Mouse (Mus musculus) liver, embryonic 14.5 days (tissue): ENCODE data around the gene Cmklr1. TPM values are rescaled to one million over a fixed set of nuclear protein-coding genes. Genes with fewer than 3 reads are reported as not detected.

Source experiments
- ATAC-seq: fragments of 200-750 bp; cut with Nextera tagmentation; 2 replicates; pipeline ENCODE4 v1.8.0; 2017; ENCODE audit warnings: moderate number of reproducible peaks, mild to moderate bottlenecking, moderate library complexity; ENCODE audit not compliant: insufficient read depth
- DNase-seq, 3 experiments: peaks; one replicate each; pipeline ENCODE4 v3.0.0-alpha.2; 2012 to 2013; ENCODE audit warnings: low read depth in 3 of 3, low spot score in 3 of 3
- H3K27ac ChIP-seq: fragments of 300-500 bp; sonication (generic); 2 replicates; pipeline ENCODE4 v1.5.1; 2014; ENCODE audit warnings: moderate library complexity, mild to moderate bottlenecking, control low read depth, inconsistent platforms
- H3K27me3 ChIP-seq: fragments of 300-500 bp; sonication (generic); 2 replicates; pipeline ENCODE4 v1.6.1; 2014; ENCODE audit warnings: mild to moderate bottlenecking, low read length, moderate library complexity; ENCODE audit not compliant: control insufficient read depth, insufficient read depth
- H3K36me3 ChIP-seq: fragments of 300-500 bp; sonication (generic); replicated peaks from 2 replicates; pipeline ENCODE4 v1.6.1; 2014; ENCODE audit warnings: low read depth; ENCODE audit not compliant: control insufficient read depth, insufficient read depth
- H3K4me1 ChIP-seq, 2 experiments: fragments of 200-500 bp in 1 of 2; fragments of 300-500 bp in 1 of 2; sonication (generic) in 1 of 2; replicated peaks; 2 replicates each; pipeline ENCODE4 v1.6.1; 2012 to 2014; ENCODE audit warnings: antibody characterized with exemption in 1 of 2, inconsistent platforms in 1 of 2, low read length in 1 of 2; ENCODE audit not compliant: control insufficient read depth in 2 of 2, insufficient read depth in 2 of 2
- H3K4me2 ChIP-seq: fragments of 300-500 bp; sonication (generic); 2 replicates; pipeline ENCODE4 v1.6.1; 2014; ENCODE audit warnings: low read depth, mild to moderate bottlenecking, control low read depth, moderate library complexity
- H3K4me3 ChIP-seq, 2 experiments: fragments of 200-500 bp in 1 of 2; fragments of 300-500 bp in 1 of 2; sonication (generic) in 1 of 2; 2 replicates each; pipeline ENCODE4 v1.5.1; 2012 to 2014; ENCODE audit warnings: low read depth in 2 of 2, low read length in 2 of 2, mild to moderate bottlenecking in 2 of 2, control low read depth in 1 of 2, inconsistent platforms in 1 of 2, moderate library complexity in 1 of 2; ENCODE audit not compliant: insufficient read depth in 1 of 2
- H3K9ac ChIP-seq: fragments of 300-500 bp; sonication (generic); replicated peaks from 2 replicates; pipeline ENCODE4 v1.6.1; 2014; ENCODE audit warnings: mild to moderate bottlenecking, control low read depth, moderate library complexity
- H3K9me3 ChIP-seq: fragments of 300-500 bp; sonication (generic); 2 replicates; pipeline ENCODE4 v1.6.1; 2016; ENCODE audit warnings: low read length, mixed read lengths; ENCODE audit not compliant: control insufficient read depth
- CTCF ChIP-seq: IDR thresholded peaks from 2 replicates; pipeline ENCODE4 v1.5.1; 2016; ENCODE audit warnings: antibody characterized with exemption, low read depth, control low read depth
- EP300 ChIP-seq: IDR thresholded peaks from 2 replicates; pipeline ENCODE4 v1.6.1; 2016; ENCODE audit warnings: antibody characterized with exemption, low read depth
- WGBS: fragments of 180-500 bp; shearing (Covaris S2); extraction: QIAGEN DNeasy Blood & Tissue Kit; methylation state at CpG from one replicate; pipeline ENCODE4 v1.1.7; 2014; ENCODE audit not compliant: insufficient replicate concordance; 5-methylcytosine and 5-hydroxymethylcytosine counted together
- polyA plus RNA-seq, 2 experiments: library from polyadenylated mRNA; depleted of rRNA in 1 of 2; stranded (reverse) in 1 of 2; unstranded in 1 of 2; fragments of >200 nt; fragmentation: Nextera tagmentation in 1 of 2; extraction: Ambion mirVana in 1 of 2; gene quantifications; 2 replicates each; pipeline versions ENCODE4 v1.2.1 to v1.2.3; 2012 to 2014

Gene Cmklr1
- polyA plus RNA-seq, 2 experiments, result 1.4 to 1.5 TPM

DNA sequence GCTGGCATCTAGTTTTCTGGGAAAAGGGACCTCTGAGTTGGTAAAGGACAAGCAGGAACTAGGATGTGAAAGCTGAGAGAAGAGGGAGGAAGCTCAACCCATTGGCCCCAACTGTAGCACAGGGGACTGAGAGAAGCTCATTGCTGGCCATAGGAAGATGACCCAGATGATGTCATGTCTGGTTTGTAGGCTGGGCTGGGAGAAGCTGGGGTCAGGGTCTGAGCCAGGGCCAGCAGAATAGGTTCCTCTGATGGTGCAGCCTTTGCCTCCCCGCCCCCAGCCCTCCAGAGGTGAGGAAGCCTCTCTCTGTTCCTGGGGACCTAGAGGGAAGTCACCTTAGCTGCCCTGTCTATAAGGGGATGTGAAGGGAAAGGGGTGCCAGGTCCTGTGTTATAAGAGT lies 31.1 kb downstream of the Cmklr1 start:
- DNase-seq (no peak), ATAC-seq (no peak)
- TF ChIP-seq CTCF (no peak), EP300 (no peak)
- no peaks in the 10 kb centered on the region for H3K9me3 ChIP-seq
- no peak overlapping the region for H3K4me2 ChIP-seq
- H3K4me3 ChIP-seq, result no peak overlapping the region
- H3K36me3 ChIP-seq, result no peaks in the 10 kb centered on the region
- H3K9ac ChIP-seq, result no peak overlapping the region
- no peaks in the 10 kb centered on the region for H3K4me1 ChIP-seq
- H3K27me3 ChIP-seq, result no peaks in the 10 kb centered on the region
- no peak overlapping the region for H3K27ac ChIP-seq
- WGBS, result 45% methylated on average over 1 of the region's 1 CpGs

GRCm38 (mm10) chr5:113618716-113619115 lies 31.5 kb downstream of the Cmklr1 start:
- ATAC-seq, result no peak
- DNase-seq, result no peak
- Histone ChIP-seq H3K9ac (no peak overlapping the region), H3K4me2 (no peak overlapping the region), H3K9me3 (no peaks in the 10 kb centered on the region), H3K36me3 (no peaks in the 10 kb centered on the region), H3K27ac (no peak overlapping the region), H3K4me3 (no peak overlapping the region), H3K27me3 (no peaks in the 10 kb centered on the region), H3K4me1 (no peaks in the 10 kb centered on the region)
- TF ChIP-seq EP300, result no peak
- no peak for TF ChIP-seq CTCF
- WGBS, result 72% methylated on average over 4 of the region's 4 CpGs

DNA sequence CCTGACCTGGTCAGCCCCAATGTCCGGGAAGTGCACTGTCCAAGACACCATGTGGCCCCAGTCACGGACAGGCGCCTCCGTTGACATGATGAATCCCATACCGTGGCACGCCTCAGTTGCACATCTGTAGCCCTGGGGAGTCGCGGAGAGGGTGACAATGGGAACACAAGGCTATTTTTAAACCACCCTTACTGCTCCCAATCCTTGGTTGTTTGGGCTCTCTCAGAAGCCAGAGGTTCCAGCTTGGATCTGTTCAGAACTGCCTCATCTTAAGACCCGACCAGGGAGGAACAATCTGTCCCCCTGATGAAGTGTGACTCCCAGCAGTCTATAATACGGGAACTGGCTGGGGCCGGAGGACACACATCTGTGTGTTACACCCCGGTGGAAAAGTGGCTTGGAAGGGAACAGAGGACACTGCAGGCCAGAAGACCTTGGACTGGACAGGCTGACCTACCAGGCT lies 38.4 kb downstream of the Cmklr1 start:
- TF ChIP-seq CTCF (no peak), EP300 (no peak)
- no peak overlapping the region for H3K4me2 ChIP-seq
- H3K4me1 ChIP-seq, result no peaks in the 10 kb centered on the region
- WGBS, result 63% methylated on average over 12 of the region's 12 CpGs
- no peak overlapping the region for H3K4me3 ChIP-seq
- no peak overlapping the region for H3K27ac ChIP-seq
- no peak overlapping the region for H3K9ac ChIP-seq
- ATAC-seq, result no peak
- H3K9me3 ChIP-seq, result no peaks in the 10 kb centered on the region
- no peak for DNase-seq
- no peaks in the 10 kb centered on the region for H3K27me3 ChIP-seq
- no peaks in the 10 kb centered on the region for H3K36me3 ChIP-seq

GRCm38 (mm10) chr5:113611131-113611530 lies 39.1 kb downstream of the Cmklr1 start:
- Histone ChIP-seq H3K36me3 (no peaks in the 10 kb centered on the region), H3K9ac (no peak overlapping the region), H3K27me3 (no peaks in the 10 kb centered on the region), H3K4me3 (no peak overlapping the region), H3K4me2 (no peak overlapping the region), H3K9me3 (no peaks in the 10 kb centered on the region), H3K27ac (no peak overlapping the region), H3K4me1 (no peaks in the 10 kb centered on the region)
- ATAC-seq, result no peak
- DNase-seq, result no peak
- 57% methylated on average over 6 of the region's 6 CpGs for WGBS
- TF ChIP-seq CTCF (no peak), EP300 (no peak)

DNA sequence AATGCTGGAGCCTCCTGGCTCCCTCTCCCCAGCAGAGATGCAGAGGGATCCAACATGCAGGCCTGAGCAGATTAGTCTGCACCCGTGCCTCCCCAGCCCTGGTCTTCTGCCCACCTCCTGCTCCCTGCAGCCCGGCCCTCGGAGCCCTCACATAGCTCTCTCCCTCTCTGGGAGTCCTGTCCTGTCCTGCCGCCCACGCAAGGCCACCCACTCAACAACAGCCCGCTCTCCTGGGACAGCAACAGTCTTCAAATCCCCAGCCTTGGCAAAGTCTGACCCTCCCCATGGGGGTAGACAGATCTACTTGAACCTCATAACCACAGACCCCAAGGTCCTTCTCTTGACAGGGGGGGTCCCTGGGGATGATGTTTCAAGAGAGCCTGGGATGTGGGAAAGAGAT lies 39.7 kb downstream of the Cmklr1 start:
- H3K9me3 ChIP-seq, result no peaks in the 10 kb centered on the region
- no peaks in the 10 kb centered on the region for H3K36me3 ChIP-seq
- H3K27ac ChIP-seq, result no peak overlapping the region
- no peaks in the 10 kb centered on the region for H3K27me3 ChIP-seq
- no peak overlapping the region for H3K4me2 ChIP-seq
- ATAC-seq, result no peak
- no peak overlapping the region for H3K9ac ChIP-seq
- no peaks in the 10 kb centered on the region for H3K4me1 ChIP-seq
- no peak for TF ChIP-seq EP300
- no peak for TF ChIP-seq CTCF
- no peak overlapping the region for H3K4me3 ChIP-seq
- DNase-seq, result no peak
- WGBS, result 62% methylated on average over 6 of the region's 6 CpGs

DNA sequence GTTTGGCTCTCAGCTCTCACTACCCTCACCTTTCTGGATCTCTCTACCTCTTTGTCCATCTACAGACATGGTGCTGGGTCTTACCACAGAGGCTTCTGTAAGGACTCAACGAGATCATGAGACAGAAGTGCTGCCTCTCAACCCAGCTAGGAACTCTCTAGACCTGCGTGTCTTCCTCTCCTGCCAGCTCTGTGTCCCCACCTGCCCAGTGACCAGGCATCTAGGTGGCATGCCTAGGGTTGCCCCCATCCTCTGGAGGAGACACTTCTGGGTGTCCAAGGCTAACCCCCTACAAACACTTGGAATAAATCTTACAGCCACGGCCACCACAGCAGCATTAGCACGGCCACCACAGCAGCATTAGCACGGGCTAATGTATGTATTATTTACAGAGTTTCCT lies 40.3 kb downstream of the Cmklr1 start:
- Histone ChIP-seq H3K4me2 (no peak overlapping the region), H3K27me3 (no peaks in the 10 kb centered on the region), H3K4me1 (no peaks in the 10 kb centered on the region), H3K4me3 (no peak overlapping the region), H3K27ac (no peak overlapping the region), H3K9ac (no peak overlapping the region), H3K9me3 (no peaks in the 10 kb centered on the region), H3K36me3 (no peaks in the 10 kb centered on the region)
- ATAC-seq (no peak), DNase-seq (no peak)
- TF ChIP-seq EP300 (no peak), CTCF (no peak)
- 51% methylated on average over 5 of the region's 5 CpGs for WGBS
